Comparison of ENCODE assay signal across 7 mouse cellular contexts in genomic region chr5:139174556-139175547, GRCm38 (mm10). TPM values are rescaled to one million over a fixed set of nuclear protein-coding genes. Genes with fewer than 3 reads are reported as not detected.
DNase-seq lines count a peak whose midpoint lies in the region; ATAC-seq lines count a peak whose summit lies in the region.

No protein-coding gene starts in this region.

- H3K36me3 ChIP-seq in forebrain, embryonic 16.5 days (ENCODE audit: control insufficient read depth, insufficient read depth), result peaks cover 9% of the 10 kb centered on the region; the same call in 1 of the 2 replicates
- peaks cover 12% of the 10 kb centered on the region for H3K36me3 ChIP-seq in intestine, embryonic 16.5 days (ENCODE audit: control insufficient read depth, insufficient read depth, low read length)

- H3K27me3 ChIP-seq in forebrain, embryonic 16.5 days (replicated peaks; ENCODE audit: control insufficient read depth, insufficient read depth, low read length), result no peaks in the 10 kb centered on the region
- no peaks in the 10 kb centered on the region for H3K27me3 ChIP-seq in intestine, embryonic 16.5 days (replicated peaks; ENCODE audit: control insufficient read depth, insufficient read depth, low read length)

- H3K4me1 ChIP-seq in forebrain, embryonic 16.5 days (replicated peaks; ENCODE audit: control insufficient read depth, insufficient read depth, low read length), result peaks cover 14% of the 10 kb centered on the region
- H3K4me1 ChIP-seq in intestine, embryonic 16.5 days (ENCODE audit: control insufficient read depth, insufficient read depth, low read length), result peaks cover 14% of the 10 kb centered on the region

- WGBS in forebrain, embryonic 16.5 days, result 29% methylated on average over 10 of the region's 10 CpGs
- 31% methylated on average over 10 of the region's 10 CpGs for WGBS in intestine, embryonic 16.5 days

- no peak overlapping the region for H3K4me2 ChIP-seq in forebrain, embryonic 16.5 days (ENCODE audit: low read length)
- no peak overlapping the region for H3K4me2 ChIP-seq in intestine, embryonic 16.5 days (ENCODE audit: low read depth, low read length)

- H3K4me3 ChIP-seq in forebrain, embryonic 16.5 days (replicated peaks; ENCODE audit: low read length), result no peak overlapping the region
- H3K4me3 ChIP-seq in intestine, embryonic 16.5 days (ENCODE audit: low read length), result no peak overlapping the region

- no peaks in the 10 kb centered on the region for H3K9me3 ChIP-seq in forebrain, embryonic 16.5 days (ENCODE audit: control insufficient read depth, low read length)
- H3K9me3 ChIP-seq in intestine, embryonic 16.5 days (ENCODE audit: control insufficient read depth, low read length), result no peaks in the 10 kb centered on the region

- no peak overlapping the region for H3K27ac ChIP-seq in forebrain, embryonic 16.5 days (ENCODE audit: low read length)
- H3K27ac ChIP-seq in intestine, embryonic 16.5 days (ENCODE audit: low read length), result 0 out of 2 replicates have a peak overlapping the region, but pooled peaks have one; percentile 12

- peak; percentile 77 for ATAC-seq in forebrain, embryonic 16.5 days
- peak; percentile 67 for ATAC-seq in intestine, embryonic 16.5 days

- H3K9ac ChIP-seq in forebrain, embryonic 16.5 days (replicated peaks; ENCODE audit: low read depth, low read length), result no peak overlapping the region
- 0 out of 2 replicates have a peak overlapping the region, but pooled peaks have one; percentile 1 for H3K9ac ChIP-seq in intestine, embryonic 16.5 days (ENCODE audit: low read depth, low read length)

- DNase-seq in CD4-positive, CD25-positive, alpha-beta regulatory T cell, adult 2 months (ENCODE audit: low read depth, low spot score), result peak; percentile 45
- DNase-seq in T-cell, adult 2 months (ENCODE audit: low spot score), result peak; percentile 46
- peak; percentile 44 for DNase-seq in lung, postnatal 10 days
- no peak for DNase-seq in urinary bladder, postnatal 25 days (ENCODE audit: low spot score)
- DNase-seq in frontal cortex, postnatal 36 days (ENCODE audit: low spot score in 2 of 2), result no peak

RNA-seq across cellular contexts. Expression of gene Dnaaf5, which starts 24.8 kb away (rescaled TPM):
- polyA plus RNA-seq in forebrain, embryonic 16.5 days (2015; fragmentation: Nextera tagmentation; extraction: Ambion mirVana), result 2.7 and 3.3 TPM in 2 replicates
- polyA plus RNA-seq in intestine, embryonic 16.5 days (2015; fragmentation: Nextera tagmentation; extraction: Ambion mirVana), result 2.4 and 4.7 TPM in 2 replicates

RNA-seq across cellular contexts. Expression of gene Prkar1b, which starts 25.1 kb away (rescaled TPM):
- polyA plus RNA-seq in forebrain, embryonic 16.5 days (2015; fragmentation: Nextera tagmentation; extraction: Ambion mirVana), result 208 and 245 TPM in 2 replicates
- polyA plus RNA-seq in intestine, embryonic 16.5 days (2015; fragmentation: Nextera tagmentation; extraction: Ambion mirVana), result 22.7 and 23.6 TPM in 2 replicates

RNA-seq across cellular contexts. Expression of gene Sun1, which starts 25.6 kb away (rescaled TPM):
- polyA plus RNA-seq in forebrain, embryonic 16.5 days (2015; fragmentation: Nextera tagmentation; extraction: Ambion mirVana), result 56.3 and 60.7 TPM in 2 replicates
- polyA plus RNA-seq in intestine, embryonic 16.5 days (2015; fragmentation: Nextera tagmentation; extraction: Ambion mirVana), result 36.6 and 38.8 TPM in 2 replicates

Comparison
In these comparisons a context has a peak if more than half of its experiments do, and no peak if none do; other contexts are left out.
1. DNase-seq: peak in CD4-positive, CD25-positive, alpha-beta regulatory T cell, adult 2 months (single experiment), T-cell, adult 2 months (single experiment) and lung, postnatal 10 days (single experiment); none in urinary bladder, postnatal 25 days (single experiment) and frontal cortex, postnatal 36 days (0 of 2).